Mouse (Mus musculus) hematopoietic stem cell, adult 5-6 weeks (primary cell): ENCODE measurements around the gene Crtc1. TPM values are rescaled to one million over a fixed set of nuclear protein-coding genes. Genes with fewer than 3 reads are reported as not detected.

ENCODE experiments used
- ATAC-seq, 2 experiments: fragments of 125-278 bp in 1 of 2; replicated peaks in 1 of 2; 2 replicates each; pipeline ENCODE4 v1.8.0; 2016 to 2017; ENCODE audit warnings: inconsistent platforms in 2 of 2, mild to moderate bottlenecking in 2 of 2, moderate number of reproducible peaks in 2 of 2, low read depth in 1 of 2, moderate TSS enrichment in 1 of 2; ENCODE audit not compliant: low FRiP score in 2 of 2, poor library complexity in 2 of 2, severe bottlenecking in 2 of 2, insufficient read depth in 1 of 2, low TSS enrichment in 1 of 2
- total RNA-seq: library from RNA; stranded (forward); fragments of 172-1452, 232-1000 nt; gene quantifications from 2 replicates; pipeline ENCODE4 v1.2.3, GENCODE M21; 2017

The Crtc1 gene
- total RNA-seq, 1 experiment from 2014 or later, result 7.1 TPM

GRCm38 (mm10) chr8:70466305-70466704, 26.9 kb upstream of the Crtc1 start:
- no peak for ATAC-seq

DNA sequence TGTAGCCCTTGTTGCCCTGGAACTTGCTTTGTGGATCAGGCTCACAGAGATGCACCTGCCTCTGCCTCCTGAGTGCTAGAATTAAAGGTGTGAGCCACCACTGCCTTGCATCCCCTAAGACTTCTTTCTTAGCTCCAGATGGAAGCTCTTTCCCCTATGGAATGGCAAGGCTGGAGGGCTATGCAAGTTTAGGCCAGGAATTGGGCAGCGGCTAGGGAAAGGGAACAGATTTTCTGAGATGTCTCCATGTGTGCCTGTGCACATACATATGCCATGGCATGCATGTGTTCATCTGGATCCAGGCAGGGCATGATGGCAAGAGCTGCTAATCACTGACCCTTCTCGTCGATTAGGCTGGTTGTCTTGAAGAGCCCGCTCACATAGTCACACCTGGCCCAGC, 26.3 kb upstream of the Crtc1 start:
- no peak for ATAC-seq

- ATAC-seq, result no peak
Observed at GRCm38 (mm10) chr8:70464162-70464561, 24.8 kb upstream of the Crtc1 start.

DNA sequence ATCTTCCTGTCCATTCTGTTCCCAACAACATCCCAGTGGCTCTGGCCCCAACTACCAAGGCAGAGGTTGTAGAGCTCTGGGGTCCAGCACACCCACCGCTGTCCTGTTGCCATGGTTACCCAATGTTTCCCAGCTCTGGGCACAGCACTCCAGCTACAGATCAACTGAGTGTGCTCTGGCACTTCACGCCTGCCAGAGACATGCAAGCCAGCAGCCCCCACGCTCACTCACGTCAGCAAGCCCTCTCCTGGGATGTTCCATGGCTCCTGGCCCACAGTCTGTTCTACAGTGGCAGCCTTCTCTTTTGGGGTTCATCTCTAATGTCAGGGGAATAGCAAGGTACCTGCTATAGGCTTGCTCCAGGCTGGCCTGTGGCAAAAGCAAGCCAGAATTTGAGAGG, 23.9 kb upstream of the Crtc1 start:
- ATAC-seq, result no peak

DNA sequence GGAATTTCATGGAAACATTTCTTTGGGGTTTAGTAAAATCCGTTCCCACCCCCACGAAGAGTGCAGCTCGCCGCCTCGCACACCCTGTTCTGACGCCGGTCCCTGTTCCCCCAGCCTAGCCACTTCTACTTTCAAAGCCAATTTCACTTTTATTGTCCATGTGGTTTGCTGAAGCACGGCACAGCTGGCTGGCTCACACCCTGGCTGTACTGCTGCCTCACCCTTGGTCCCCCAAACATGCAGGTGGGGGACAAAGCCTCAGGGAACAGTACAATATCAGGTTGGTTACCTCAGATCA, 23.1 kb upstream of the Crtc1 start:
- ATAC-seq, result no peak

DNA sequence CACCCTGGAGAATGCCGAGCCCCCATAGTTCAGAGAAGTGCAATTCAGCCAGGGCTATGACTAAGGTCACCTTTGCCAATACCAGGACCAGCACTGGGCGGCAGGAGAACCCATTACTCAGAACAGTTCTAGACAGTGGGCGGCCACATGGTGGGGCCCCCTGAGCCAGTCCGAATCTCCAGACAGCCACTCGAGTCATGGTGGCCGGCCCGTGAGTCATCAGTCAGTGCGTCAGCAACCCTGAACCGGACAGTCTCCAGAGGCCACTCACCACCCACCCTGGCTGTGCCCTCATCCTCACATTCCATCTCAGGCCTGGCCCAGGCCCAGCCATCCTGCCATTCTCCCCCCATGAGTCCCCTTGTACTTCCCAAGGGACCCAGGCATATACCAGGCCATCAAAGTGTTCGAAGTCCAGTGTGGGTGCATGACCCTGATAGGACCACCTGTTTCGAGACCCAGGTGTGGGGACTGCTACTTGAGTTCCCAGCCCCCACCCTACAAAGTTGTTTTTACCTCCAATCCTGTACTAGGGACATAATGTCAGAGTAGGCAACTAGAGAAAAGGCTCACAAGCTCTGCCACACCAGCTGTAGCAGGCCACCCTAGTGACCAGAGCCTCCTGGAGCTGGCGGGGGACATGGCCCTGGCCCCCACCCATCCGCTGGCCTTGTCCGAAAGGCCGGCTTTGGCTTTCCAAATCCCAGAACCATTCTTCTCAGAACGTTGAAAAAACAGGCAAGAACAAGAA, 22.6 kb upstream of the Crtc1 start:
- no peak for ATAC-seq

GRCm38 (mm10) chr8:70460606-70461005, 21.2 kb upstream of the Crtc1 start:
- ATAC-seq, result no peak

- ATAC-seq, result no peak
Observed at GRCm38 (mm10) chr8:70460199-70460598, 20.8 kb upstream of the Crtc1 start.

- ATAC-seq, result no peak
Observed at GRCm38 (mm10) chr8:70459636-70460035, 20.3 kb upstream of the Crtc1 start.

DNA sequence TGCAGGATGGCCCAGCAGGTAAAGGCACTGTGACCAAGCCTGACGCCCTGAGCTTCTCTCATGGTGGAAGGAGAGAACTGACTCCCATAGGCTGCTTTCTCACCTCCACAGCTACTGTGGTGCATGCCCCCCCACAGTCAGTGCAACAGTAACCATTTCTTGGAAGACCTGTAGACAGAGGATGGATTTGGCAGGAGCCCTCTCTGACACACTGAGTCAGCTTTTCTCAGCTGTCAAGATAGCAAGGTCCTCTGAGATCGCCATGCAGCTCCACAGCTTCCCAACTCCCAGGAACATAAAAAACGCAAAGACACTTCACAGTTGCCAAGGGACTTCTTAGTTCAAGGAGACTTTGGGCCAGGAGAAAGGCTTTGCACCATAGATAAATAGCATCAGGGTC, 19.1 kb upstream of the Crtc1 start:
- ATAC-seq, result no peak

- no peak for ATAC-seq
Observed at GRCm38 (mm10) chr8:70457882-70458281, 18.5 kb upstream of the Crtc1 start.

GRCm38 (mm10) chr8:70456996-70457395, 17.6 kb upstream of the Crtc1 start:
- ATAC-seq, result no peak

DNA sequence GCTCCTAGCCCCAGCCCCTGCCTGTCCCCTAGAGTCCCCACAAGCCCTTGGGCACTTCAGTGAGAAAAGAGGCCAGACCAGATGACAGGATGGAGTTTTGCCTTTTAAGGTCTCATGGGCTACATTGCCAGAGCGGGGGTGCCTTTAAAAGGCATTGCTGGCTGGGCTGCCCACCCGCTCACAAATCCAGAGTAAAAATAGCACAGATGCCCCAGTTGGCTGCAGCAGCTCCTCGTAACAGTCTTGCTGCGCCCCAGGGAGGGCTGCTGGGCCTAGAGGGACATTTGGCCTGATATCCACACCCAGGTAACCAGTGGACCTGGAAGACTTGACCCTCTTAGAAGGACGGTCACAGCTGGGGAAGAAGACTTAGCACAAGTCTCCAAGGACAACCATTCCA, 14.5 kb upstream of the Crtc1 start:
- ATAC-seq, result no peak

GRCm38 (mm10) chr8:70452196-70452966, 13.0 kb upstream of the Crtc1 start:
- ATAC-seq, result no peak

DNA sequence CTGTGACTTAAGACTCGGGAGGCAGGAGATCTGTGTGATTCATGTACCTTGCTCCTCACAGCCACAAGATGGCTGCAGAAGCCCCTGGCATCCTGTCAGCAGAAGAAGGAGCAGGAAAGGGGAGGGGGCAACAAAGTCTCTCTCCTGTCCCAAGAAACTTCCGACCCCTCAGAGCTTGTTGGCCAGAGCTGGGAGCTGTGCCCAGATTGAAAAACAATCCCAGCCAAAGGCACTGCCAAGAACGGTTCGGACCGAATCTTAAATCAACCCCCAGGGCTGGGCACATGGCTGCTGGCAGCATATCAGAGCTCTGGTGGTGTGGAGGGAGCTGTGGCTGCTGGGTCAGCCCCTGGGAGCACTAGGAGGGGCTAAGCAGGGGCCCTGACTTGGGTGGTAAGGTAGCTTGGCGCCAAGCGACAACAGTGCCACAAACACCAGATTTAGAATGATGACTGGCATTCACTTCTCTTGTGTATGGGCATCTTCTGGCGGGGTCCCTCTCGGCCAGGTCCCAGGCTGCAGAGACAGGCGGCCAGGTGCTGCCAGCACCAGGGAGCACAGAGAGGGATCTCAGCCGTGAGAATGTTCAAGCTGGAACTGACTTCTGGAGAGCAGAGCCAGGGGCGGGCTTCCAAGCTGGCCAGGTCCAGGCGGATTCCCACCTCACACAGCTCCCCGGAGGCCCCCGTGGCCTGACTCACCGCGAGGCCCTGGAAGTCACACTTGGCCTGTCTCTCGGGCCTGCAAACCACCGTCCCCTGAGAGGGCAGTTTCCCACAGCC, 8.5 kb upstream of the Crtc1 start:
- no peak for ATAC-seq

- no peak for ATAC-seq
Observed at GRCm38 (mm10) chr8:70445988-70446387, 6.6 kb upstream of the Crtc1 start.

DNA sequence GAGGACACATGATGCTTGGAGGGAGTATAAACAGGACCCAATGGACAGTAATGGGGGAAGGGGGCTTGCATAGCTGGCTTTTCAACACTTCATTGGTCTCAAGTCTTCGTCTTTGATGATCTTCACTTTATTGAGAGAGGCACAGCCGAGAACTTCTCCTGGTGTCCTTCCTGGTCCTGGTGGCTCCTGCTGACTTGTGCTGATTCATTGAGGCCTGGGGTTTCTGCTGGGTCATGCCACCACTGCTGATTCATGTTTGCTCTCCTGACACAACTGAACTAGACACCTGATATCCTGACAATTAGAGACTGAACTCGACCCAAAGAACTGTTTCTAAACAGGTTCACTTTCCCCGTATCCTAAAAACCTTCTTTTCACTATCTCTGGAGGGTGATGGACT, 3.9 kb upstream of the Crtc1 start:
- ATAC-seq, result no peak

DNA sequence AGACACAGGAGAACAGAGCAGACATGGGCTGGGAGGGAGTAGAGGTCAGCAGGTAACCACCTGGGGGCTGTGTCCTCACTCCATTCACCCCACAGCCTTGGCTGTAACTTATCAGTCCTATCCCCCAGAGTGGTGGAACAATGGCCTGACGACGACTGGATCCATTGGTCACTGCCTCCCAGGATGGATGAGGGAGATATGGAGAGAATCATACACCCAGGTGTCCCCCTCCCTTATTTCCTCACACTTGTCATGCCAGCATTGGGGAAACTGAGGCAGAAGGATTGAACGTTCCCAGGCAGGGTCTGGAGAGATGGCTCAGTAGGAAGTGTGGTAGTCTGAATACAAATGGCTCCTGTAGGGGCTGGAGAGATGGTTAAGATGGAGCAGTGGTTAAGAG, 2.2 kb upstream of the Crtc1 start:
- ATAC-seq, result no peak
